Mouse (Mus musculus): ENCODE measurements around the gene Reps2. TPM values are rescaled to one million over a fixed set of nuclear protein-coding genes. Genes with fewer than 3 reads are reported as not detected.

Gene Reps2
- total and polyA plus RNA-seq, 2 experiments, result 3.0 to 18.5 TPM

- TF ChIP-seq CTCF (IDR thresholded peaks at IDR 0.05; ENCODE audit: low read depth, low read length) (no peak), POLR2A (IDR thresholded peaks at IDR 0.05; ENCODE audit: extremely low read depth, insufficient read depth, low read length) (no peak)
- Histone ChIP-seq H3K27me3 (ENCODE audit: control insufficient read depth, insufficient read depth, low read length) (no peaks in the 10 kb centered on the region), H3K4me3 (ENCODE audit: insufficient read depth, low read depth, low read length) (no peak overlapping the region), H3K79me2 (ENCODE audit: control insufficient read depth, insufficient read depth, low read length) (no peaks in the 10 kb centered on the region; the same call in 1 of the 2 replicates), H3K9ac (ENCODE audit: low read depth, low read length) (no peak overlapping the region), H3K36me3 (ENCODE audit: control insufficient read depth, insufficient read depth, low read length) (no peaks in the 10 kb centered on the region), H3K4me1 (ENCODE audit: control insufficient read depth, insufficient read depth, low read length) (peaks cover 3% of the 10 kb centered on the region; the same call in 1 of the 2 replicates), H3K27ac (replicated peaks; ENCODE audit: insufficient read depth, low read depth, low read length) (no peak overlapping the region)
- DNase-seq (ENCODE audit: extremely low read depth, low read depth, low spot score), result no peak
- WGBS, result 67% methylated on average over 4 of the region's 4 CpGs
These were observed 1.7 kb downstream of the Reps2 start for GRCm38 (mm10) chrX:162641764-162642163.

DNA sequence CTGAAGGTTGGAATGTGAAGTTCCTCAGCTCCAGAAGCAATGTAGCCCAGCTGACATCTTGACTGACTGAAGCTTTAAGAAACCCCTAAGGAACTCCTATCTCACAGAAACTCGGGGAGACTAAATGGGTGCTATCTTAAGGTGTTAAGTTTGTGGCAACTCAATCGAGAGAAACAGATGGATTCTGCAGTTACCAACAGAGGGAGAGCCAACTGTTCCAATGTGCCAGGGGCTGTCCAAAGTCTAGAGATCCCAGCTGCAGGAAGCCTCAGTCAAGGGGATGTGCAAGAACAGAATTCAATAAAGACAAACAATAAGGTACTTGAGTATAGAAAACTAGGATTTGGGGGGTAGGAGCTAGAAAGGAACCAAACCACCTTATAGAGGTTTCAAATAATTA, 8.3 kb downstream of the Reps2 start:
- 0 out of 2 replicates have a peak, but pooled peaks cover 3% of the 10 kb centered on the region for H3K4me1 ChIP-seq (ENCODE audit: control insufficient read depth, insufficient read depth, low read length)

GRCm38 (mm10) chrX:162622091-162622437, 21.4 kb downstream of the Reps2 start:
- Histone ChIP-seq H3K4me3 (ENCODE audit: insufficient read depth, low read depth, low read length) (no peak overlapping the region), H3K9ac (ENCODE audit: low read depth, low read length) (no peak overlapping the region), H3K36me3 (ENCODE audit: control insufficient read depth, insufficient read depth, low read length) (no peaks in the 10 kb centered on the region), H3K79me2 (ENCODE audit: control insufficient read depth, insufficient read depth, low read length) (no peaks in the 10 kb centered on the region), H3K27me3 (ENCODE audit: control insufficient read depth, insufficient read depth, low read length) (no peaks in the 10 kb centered on the region), H3K4me1 (ENCODE audit: control insufficient read depth, insufficient read depth, low read length) (no peaks in the 10 kb centered on the region), H3K27ac (replicated peaks; ENCODE audit: insufficient read depth, low read depth, low read length) (no peak overlapping the region)
- DNase-seq (ENCODE audit: extremely low read depth, low read depth, low spot score), result no peak
- 62% methylated on average over 1 of the region's 1 CpGs for WGBS
- no peak for TF ChIP-seq POLR2A (IDR thresholded peaks at IDR 0.05; ENCODE audit: extremely low read depth, insufficient read depth, low read length)
- no peak for TF ChIP-seq CTCF (IDR thresholded peaks at IDR 0.05; ENCODE audit: low read depth, low read length)

More for the DNA sequence above, 8.3 kb downstream of the Reps2 start:
- DNase-seq (ENCODE audit: extremely low read depth, low read depth, low spot score), result peak; percentile 55
- Histone ChIP-seq H3K4me3 (ENCODE audit: insufficient read depth, low read depth, low read length) (no peak overlapping the region), H3K36me3 (ENCODE audit: control insufficient read depth, insufficient read depth, low read length) (no peaks in the 10 kb centered on the region), H3K9ac (ENCODE audit: low read depth, low read length) (no peak overlapping the region), H3K79me2 (ENCODE audit: control insufficient read depth, insufficient read depth, low read length) (no peaks in the 10 kb centered on the region; the same call in 1 of the 2 replicates), H3K27ac (replicated peaks; ENCODE audit: insufficient read depth, low read depth, low read length) (no peak overlapping the region), H3K27me3 (ENCODE audit: control insufficient read depth, insufficient read depth, low read length) (no peaks in the 10 kb centered on the region)
- WGBS, result 9% methylated on average over 2 of the region's 2 CpGs
- TF ChIP-seq POLR2A (IDR thresholded peaks at IDR 0.05; ENCODE audit: extremely low read depth, insufficient read depth, low read length), result no peak

DNA sequence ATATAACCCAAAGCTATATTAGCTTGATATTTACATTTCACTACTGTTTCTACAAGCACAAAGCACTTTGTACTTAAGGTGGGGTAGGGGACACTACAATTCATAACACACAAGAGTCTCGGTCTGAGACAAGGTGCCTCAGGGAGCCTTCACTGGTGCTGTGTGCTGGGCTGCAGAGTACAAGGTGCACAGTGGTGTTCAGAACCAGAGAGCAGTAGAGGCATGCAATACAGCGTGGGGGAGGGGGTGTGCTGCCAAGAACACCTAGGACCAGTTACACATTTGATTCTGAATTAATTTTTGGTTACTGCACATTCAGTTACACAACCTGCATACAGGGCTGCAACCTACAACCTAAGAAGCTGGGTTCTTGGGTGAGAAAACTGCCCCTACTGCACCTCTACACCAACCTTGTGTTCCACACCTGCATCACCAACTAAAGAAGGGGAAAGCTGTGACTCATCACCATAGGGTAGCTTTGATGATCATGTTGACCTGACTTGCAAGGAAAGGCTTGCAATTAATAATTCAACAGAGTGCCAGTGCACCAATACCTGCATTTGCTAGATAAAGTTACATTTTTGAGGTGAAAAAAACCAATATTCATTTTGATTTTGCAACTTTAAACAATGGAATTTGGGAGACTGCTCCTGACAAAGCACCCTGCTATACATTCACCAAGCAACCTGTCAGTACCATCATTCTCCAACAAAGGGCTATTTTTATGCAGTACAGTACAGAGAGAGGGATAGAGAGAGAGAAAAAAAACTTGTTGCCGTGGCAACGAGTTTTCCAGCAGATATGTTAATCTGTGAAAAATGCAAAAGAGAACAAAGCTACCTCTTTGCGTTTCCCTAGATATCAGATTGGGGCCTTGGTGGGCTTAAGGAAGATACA, 22.0 kb downstream of the Reps2 start:
- H3K27ac ChIP-seq (replicated peaks; ENCODE audit: insufficient read depth, low read depth, low read length), result no peak overlapping the region
- TF ChIP-seq CTCF (IDR thresholded peaks at IDR 0.05; ENCODE audit: low read depth, low read length), result no peak
- TF ChIP-seq POLR2A (IDR thresholded peaks at IDR 0.05; ENCODE audit: extremely low read depth, insufficient read depth, low read length), result no peak
- 88% methylated on average over 5 of the region's 5 CpGs for WGBS
- no peak overlapping the region for H3K4me3 ChIP-seq (ENCODE audit: insufficient read depth, low read depth, low read length)
- H3K79me2 ChIP-seq (ENCODE audit: control insufficient read depth, insufficient read depth, low read length), result no peaks in the 10 kb centered on the region
- H3K36me3 ChIP-seq (ENCODE audit: control insufficient read depth, insufficient read depth, low read length), result no peaks in the 10 kb centered on the region
- H3K27me3 ChIP-seq (ENCODE audit: control insufficient read depth, insufficient read depth, low read length), result no peaks in the 10 kb centered on the region
- no peaks in the 10 kb centered on the region for H3K4me1 ChIP-seq (ENCODE audit: control insufficient read depth, insufficient read depth, low read length)
- no peak for DNase-seq (ENCODE audit: extremely low read depth, low read depth, low spot score)
- no peak overlapping the region for H3K9ac ChIP-seq (ENCODE audit: low read depth, low read length)

GRCm38 (mm10) chrX:162619705-162620104, 23.7 kb downstream of the Reps2 start:
- 17% methylated on average over 2 of the region's 2 CpGs for WGBS
- Histone ChIP-seq H3K27me3 (ENCODE audit: control insufficient read depth, insufficient read depth, low read length) (no peaks in the 10 kb centered on the region), H3K79me2 (ENCODE audit: control insufficient read depth, insufficient read depth, low read length) (no peaks in the 10 kb centered on the region), H3K27ac (replicated peaks; ENCODE audit: insufficient read depth, low read depth, low read length) (no peak overlapping the region), H3K4me1 (ENCODE audit: control insufficient read depth, insufficient read depth, low read length) (no peaks in the 10 kb centered on the region), H3K36me3 (ENCODE audit: control insufficient read depth, insufficient read depth, low read length) (no peaks in the 10 kb centered on the region), H3K4me3 (ENCODE audit: insufficient read depth, low read depth, low read length) (no peak overlapping the region), H3K9ac (ENCODE audit: low read depth, low read length) (no peak overlapping the region)
- no peak for DNase-seq (ENCODE audit: extremely low read depth, low read depth, low spot score)
- TF ChIP-seq POLR2A (IDR thresholded peaks at IDR 0.05; ENCODE audit: extremely low read depth, insufficient read depth, low read length) (no peak), CTCF (IDR thresholded peaks at IDR 0.05; ENCODE audit: low read depth, low read length) (no peak)

GRCm38 (mm10) chrX:162618547-162618946, 24.9 kb downstream of the Reps2 start:
- H3K36me3 ChIP-seq (ENCODE audit: control insufficient read depth, insufficient read depth, low read length), result no peaks in the 10 kb centered on the region
- H3K27me3 ChIP-seq (ENCODE audit: control insufficient read depth, insufficient read depth, low read length), result no peaks in the 10 kb centered on the region
- H3K4me3 ChIP-seq (ENCODE audit: insufficient read depth, low read depth, low read length), result no peak overlapping the region
- TF ChIP-seq CTCF (IDR thresholded peaks at IDR 0.05; ENCODE audit: low read depth, low read length), result no peak
- no peak for TF ChIP-seq POLR2A (IDR thresholded peaks at IDR 0.05; ENCODE audit: extremely low read depth, insufficient read depth, low read length)
- no peaks in the 10 kb centered on the region for H3K79me2 ChIP-seq (ENCODE audit: control insufficient read depth, insufficient read depth, low read length)
- H3K4me1 ChIP-seq (ENCODE audit: control insufficient read depth, insufficient read depth, low read length), result no peaks in the 10 kb centered on the region
- DNase-seq (ENCODE audit: extremely low read depth, low read depth, low spot score), result no peak
- no peak overlapping the region for H3K27ac ChIP-seq (replicated peaks; ENCODE audit: insufficient read depth, low read depth, low read length)
- WGBS, result 90% methylated on average over 3 of the region's 3 CpGs
- no peak overlapping the region for H3K9ac ChIP-seq (ENCODE audit: low read depth, low read length)
